Mouse (Mus musculus): ENCODE results near the gene Trim80.

GRCm38 (mm10) chr11:115456182-115456581, 15.8 kb downstream of the Trim80 start:
- TF ChIP-seq CTCF (conservative IDR thresholded peaks at IDR 0.05; ENCODE audit: low read length) (no peak), NANOG (IDR thresholded peaks at IDR 0.05; ENCODE audit: borderline replicate concordance, low read length) (no peak)
